Mouse (Mus musculus) layer of hippocampus, postnatal 10 days (tissue): Measurements from ENCODE around the gene Gm20532. TPM values are rescaled to one million over a fixed set of nuclear protein-coding genes. Genes with fewer than 3 reads are reported as not detected.

ENCODE experiments used
- DNase-seq, 2 experiments: peaks; one replicate each; pipeline ENCODE4 v3.0.0; 2021; ENCODE audit warnings: low spot score in 2 of 2
- total RNA-seq, 2 experiments: library from RNA; stranded (reverse); gene quantifications; 2 replicates each; pipeline ENCODE4 v1.2.3; 2021

Gm20532 gene
- total RNA-seq, 2 experiments from 2014 or later = not detected

- DNase-seq = peak; percentile 37 to 48
These were observed 13.0 kb upstream of the Gm20532 start for GRCm38 (mm10) chr2:26573396-26573795.

- no peak for DNase-seq
These were observed 12.6 kb upstream of the Gm20532 start for GRCm38 (mm10) chr2:26573807-26574206.

- no peak for DNase-seq
These were observed 11.6 kb upstream of the Gm20532 start for GRCm38 (mm10) chr2:26574862-26575261.

GRCm38 (mm10) chr2:26575378-26575777 is 11.1 kb upstream of the Gm20532 start:
- no peak for DNase-seq

GRCm38 (mm10) chr2:26575865-26576264 is 10.6 kb upstream of the Gm20532 start:
- DNase-seq = no peak

- DNase-seq = no peak
These were observed 10.0 kb upstream of the Gm20532 start for GRCm38 (mm10) chr2:26576462-26576861.

- no peak for DNase-seq
These were observed 8.1 kb upstream of the Gm20532 start for GRCm38 (mm10) chr2:26578369-26578768.

GRCm38 (mm10) chr2:26579714-26580113 is 6.7 kb upstream of the Gm20532 start, which contains the start of gene Egfl7:
Gene Egfl7 (plus strand): TSS chr2:26580014.
- no peak for DNase-seq

GRCm38 (mm10) chr2:26580751-26581150 is 5.7 kb upstream of the Gm20532 start:
- DNase-seq = no peak

GRCm38 (mm10) chr2:26582203-26582602 is 4.2 kb upstream of the Gm20532 start:
- no peak for DNase-seq

GRCm38 (mm10) chr2:26582741-26583140 is 3.7 kb upstream of the Gm20532 start:
- no peak for DNase-seq

- no peak for DNase-seq
These were observed 2.8 kb upstream of the Gm20532 start for GRCm38 (mm10) chr2:26583640-26584039.

- no peak for DNase-seq
These were observed 726 bp upstream of the Gm20532 start for GRCm38 (mm10) chr2:26585713-26586112.

- DNase-seq = no peak
These were observed 586 bp downstream of the Gm20532 start for GRCm38 (mm10) chr2:26587044-26587405.

- no peak for DNase-seq
These were observed 2.1 kb downstream of the Gm20532 start for GRCm38 (mm10) chr2:26588573-26588972.

GRCm38 (mm10) chr2:26589284-26589683 is 2.8 kb downstream of the Gm20532 start:
- no peak for DNase-seq

GRCm38 (mm10) chr2:26590282-26590681 is 3.8 kb downstream of the Gm20532 start:
- no peak for DNase-seq

GRCm38 (mm10) chr2:26590962-26591361 is 4.5 kb downstream of the Gm20532 start:
- no peak for DNase-seq

- DNase-seq = no peak
These were observed 5.0 kb downstream of the Gm20532 start for GRCm38 (mm10) chr2:26591416-26591815.

GRCm38 (mm10) chr2:26593211-26594021 is 7.0 kb downstream of the Gm20532 start:
- DNase-seq = no peak

GRCm38 (mm10) chr2:26594022-26594346 is 7.5 kb downstream of the Gm20532 start:
- peak in 1 of 2 experiments; percentile 48 for DNase-seq

- DNase-seq = no peak
These were observed 8.1 kb downstream of the Gm20532 start for GRCm38 (mm10) chr2:26594461-26594933.
